Mouse (Mus musculus): ENCODE results near the gene Plppr3. TPM values are rescaled to one million over a fixed set of nuclear protein-coding genes. Genes with fewer than 3 reads are reported as not detected.

Plppr3 gene
- total RNA-seq (2014; rRNA removed): 427 and 473 TPM in 2 replicates
- 309 and 328 TPM in 2 replicates for polyA plus RNA-seq (2015; fragmentation: Nextera tagmentation; extraction: Ambion mirVana)

- Histone ChIP-seq H3K9ac (peak within 1 kb of the TSS; percentile 87), H3K4me3 (ENCODE audit: low read depth, low read length) (peak within 1 kb of the TSS; percentile 54), H3K27me3 (ENCODE audit: insufficient read depth, low read length) (no peaks in the 10 kb centered on the region), H3K27ac (ENCODE audit: low read depth, low read length) (peak within 1 kb of the TSS; percentile 93), H3K9me3 (ENCODE audit: low read length) (no peaks in the 10 kb centered on the region), H3K36me3 (ENCODE audit: insufficient read depth) (peaks cover 12% of the 10 kb centered on the region), H3K4me1 (ENCODE audit: insufficient read depth) (no peaks in the 10 kb centered on the region), H3K4me2 (ENCODE audit: low read depth) (peak within 1 kb of the TSS; percentile 67)
- no peak; the same call in 1 of the 2 replicates for TF ChIP-seq CTCF (IDR thresholded peaks at IDR 0.05; ENCODE audit: low read depth)
- ATAC-seq: peak; percentile 88
- WGBS: under 1% methylated on average over 39 of the region's 57 CpGs
- DNase-seq: peak; percentile 89
Observed at GRCm38 (mm10) chr10:79874290-79874862, at the start of gene Plppr3, which contains the start of gene Prtn3. Gene Plppr3, minus strand, starts transcription at chr10:79874634. Gene Prtn3, plus strand, starts transcription at chr10:79874476.

- no peaks in the 10 kb centered on the region for H3K9me3 ChIP-seq (ENCODE audit: low read length)
- ATAC-seq (no peak), DNase-seq (no peak)
- H3K4me3 ChIP-seq (ENCODE audit: low read depth, low read length): peak overlapping the region; percentile 28
- H3K27ac ChIP-seq (ENCODE audit: low read depth, low read length): no peak overlapping the region
- peak overlapping the region; percentile 52 for H3K4me2 ChIP-seq (ENCODE audit: low read depth)
- no peak for TF ChIP-seq CTCF (IDR thresholded peaks at IDR 0.05; ENCODE audit: low read depth)
- no peaks in the 10 kb centered on the region for H3K36me3 ChIP-seq (ENCODE audit: insufficient read depth)
- peaks cover 57% of the 10 kb centered on the region for H3K27me3 ChIP-seq (ENCODE audit: insufficient read depth, low read length)
- peaks cover 5% of the 10 kb centered on the region; the same call in 1 of the 2 replicates for H3K4me1 ChIP-seq (ENCODE audit: insufficient read depth)
- 2% methylated on average over 34 of the region's 34 CpGs for WGBS
- H3K9ac ChIP-seq: peak overlapping the region; percentile 31; the same call in 1 of the 2 replicates
Observed at GRCm38 (mm10) chr10:79921572-79921971, 47.1 kb upstream of the Plppr3 start.

- Histone ChIP-seq H3K9me3 (ENCODE audit: low read length) (no peaks in the 10 kb centered on the region), H3K36me3 (ENCODE audit: insufficient read depth) (no peaks in the 10 kb centered on the region), H3K4me2 (ENCODE audit: low read depth) (peak within 1 kb of the TSS; percentile 52), H3K4me1 (ENCODE audit: insufficient read depth) (peaks cover 6% of the 10 kb centered on the region), H3K4me3 (ENCODE audit: low read depth, low read length) (peak within 1 kb of the TSS; percentile 28), H3K9ac (peak within 1 kb of the TSS; percentile 31; the same call in 1 of the 2 replicates), H3K27ac (ENCODE audit: low read depth, low read length) (no peak within 1 kb of the TSS), H3K27me3 (ENCODE audit: insufficient read depth, low read length) (peaks cover 57% of the 10 kb centered on the region)
- ATAC-seq: peak; percentile 7; the same call in 1 of the 2 replicates
- peak; percentile 55 for DNase-seq
- no peak for TF ChIP-seq CTCF (IDR thresholded peaks at IDR 0.05; ENCODE audit: low read depth)
- WGBS: 4% methylated on average over 41 of the region's 41 CpGs
Observed at GRCm38 (mm10) chr10:79920958-79921535, 46.6 kb upstream of the Plppr3 start, which contains the start of gene R3hdm4. Gene R3hdm4, minus strand, starts transcription at chr10:79921208.

- TF ChIP-seq CTCF (IDR thresholded peaks at IDR 0.05; ENCODE audit: low read depth): no peak
- H3K36me3 ChIP-seq (ENCODE audit: insufficient read depth): no peaks in the 10 kb centered on the region
- H3K4me2 ChIP-seq (ENCODE audit: low read depth): peak overlapping the region; percentile 52
- no peak for DNase-seq
- peaks cover 57% of the 10 kb centered on the region for H3K27me3 ChIP-seq (ENCODE audit: insufficient read depth, low read length)
- no peaks in the 10 kb centered on the region for H3K9me3 ChIP-seq (ENCODE audit: low read length)
- no peak overlapping the region for H3K9ac ChIP-seq
- no peak for ATAC-seq
- no peak overlapping the region for H3K27ac ChIP-seq (ENCODE audit: low read depth, low read length)
- WGBS: 15% methylated on average over 26 of the region's 26 CpGs
- peak overlapping the region; percentile 28 for H3K4me3 ChIP-seq (ENCODE audit: low read depth, low read length)
- H3K4me1 ChIP-seq (ENCODE audit: insufficient read depth): peaks cover 14% of the 10 kb centered on the region
Observed at GRCm38 (mm10) chr10:79920056-79920890, 45.8 kb upstream of the Plppr3 start.

- Histone ChIP-seq H3K4me1 (ENCODE audit: insufficient read depth) (peaks cover 14% of the 10 kb centered on the region), H3K27ac (ENCODE audit: low read depth, low read length) (no peak overlapping the region), H3K27me3 (ENCODE audit: insufficient read depth, low read length) (peaks cover 57% of the 10 kb centered on the region), H3K9me3 (ENCODE audit: low read length) (no peaks in the 10 kb centered on the region), H3K36me3 (ENCODE audit: insufficient read depth) (no peaks in the 10 kb centered on the region), H3K4me2 (ENCODE audit: low read depth) (no peak overlapping the region), H3K9ac (no peak overlapping the region), H3K4me3 (ENCODE audit: low read depth, low read length) (no peak overlapping the region)
- DNase-seq: no peak
- WGBS: 5% methylated on average over 21 of the region's 21 CpGs
- ATAC-seq: no peak
- no peak for TF ChIP-seq CTCF (IDR thresholded peaks at IDR 0.05; ENCODE audit: low read depth)
Observed at GRCm38 (mm10) chr10:79919251-79919849, 44.9 kb upstream of the Plppr3 start.

- peaks cover 55% of the 10 kb centered on the region for H3K27me3 ChIP-seq (ENCODE audit: insufficient read depth, low read length)
- no peak overlapping the region for H3K9ac ChIP-seq
- no peaks in the 10 kb centered on the region for H3K9me3 ChIP-seq (ENCODE audit: low read length)
- TF ChIP-seq CTCF (IDR thresholded peaks at IDR 0.05; ENCODE audit: low read depth): no peak
- DNase-seq: no peak
- ATAC-seq: no peak
- peaks cover 14% of the 10 kb centered on the region for H3K4me1 ChIP-seq (ENCODE audit: insufficient read depth)
- 5% methylated on average over 35 of the region's 35 CpGs for WGBS
- no peak overlapping the region for H3K4me3 ChIP-seq (ENCODE audit: low read depth, low read length)
- H3K36me3 ChIP-seq (ENCODE audit: insufficient read depth): no peaks in the 10 kb centered on the region
- no peak overlapping the region for H3K4me2 ChIP-seq (ENCODE audit: low read depth)
- H3K27ac ChIP-seq (ENCODE audit: low read depth, low read length): no peak overlapping the region
Observed at GRCm38 (mm10) chr10:79918231-79919078, 44.0 kb upstream of the Plppr3 start.

Measured in forebrain, postnatal 0 days (tissue).